Mouse (Mus musculus) T-helper 17 cell (primary cell): Measurements from ENCODE around the gene Iscu.

Experiments used
- in situ Hi-C, 2 experiments: fragments of 300-600 bp; cut with MboI, MseI; formaldehyde crosslinking; loops; 1 replicate in 1 of 2; 2 replicates in 1 of 2; pipeline ENCODE4 v1.15.1; 2025; ENCODE audit warnings: high pct_unique_total_duplicates in 2 of 2

Iscu gene

DNA sequence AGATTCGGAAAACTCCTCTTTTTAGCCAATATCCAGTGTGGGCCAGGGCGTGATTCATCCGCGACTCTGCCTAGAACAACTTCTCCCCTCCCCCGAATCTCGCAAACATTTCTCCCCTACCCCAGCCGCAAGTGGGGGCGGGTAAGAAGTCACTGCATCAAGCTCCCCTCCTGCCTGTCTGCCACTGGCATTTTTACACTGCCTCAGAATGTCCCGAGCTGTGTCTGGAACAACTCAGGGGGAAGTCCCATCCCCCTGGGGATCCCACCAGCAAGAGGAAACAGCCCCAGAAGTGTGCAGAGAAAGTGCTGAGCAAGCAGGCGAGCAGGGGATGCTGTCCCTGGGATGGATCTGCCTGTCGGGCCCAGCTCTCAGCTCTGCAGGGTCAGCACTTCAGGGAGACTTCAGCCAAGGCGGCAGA lies 11.0 kb downstream of the Iscu start:
- in situ Hi-C loops: loop anchor here in 1 of 2 experiments (5.0 kb wide), 1 partner anchor 159 kb away; no protein-coding TSS in a partner anchor

DNA sequence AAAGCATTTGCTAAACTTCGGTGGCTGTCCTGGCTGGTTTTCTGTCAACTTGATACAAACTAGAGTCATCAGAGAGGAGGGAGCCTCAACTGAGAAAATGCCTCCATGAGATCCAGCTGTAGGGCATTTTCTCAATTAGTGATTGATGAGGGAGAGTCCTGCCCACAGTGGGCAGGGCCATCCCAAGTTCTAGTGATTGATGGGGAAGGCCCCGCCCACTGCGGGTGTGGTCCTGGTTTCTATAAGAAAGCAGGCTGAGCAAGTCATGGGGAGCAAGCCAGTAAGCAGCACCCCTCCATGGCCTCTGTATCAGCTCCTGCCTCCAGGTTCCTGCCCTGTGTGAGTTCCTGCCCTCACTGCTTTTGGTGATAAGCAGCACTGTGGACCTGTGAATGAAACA lies 11.6 kb downstream of the Iscu start:
- in situ Hi-C loops: loop anchor here in 1 of 2 experiments (5.0 kb wide), 1 partner anchor 158 kb away; no protein-coding TSS in a partner anchor

DNA sequence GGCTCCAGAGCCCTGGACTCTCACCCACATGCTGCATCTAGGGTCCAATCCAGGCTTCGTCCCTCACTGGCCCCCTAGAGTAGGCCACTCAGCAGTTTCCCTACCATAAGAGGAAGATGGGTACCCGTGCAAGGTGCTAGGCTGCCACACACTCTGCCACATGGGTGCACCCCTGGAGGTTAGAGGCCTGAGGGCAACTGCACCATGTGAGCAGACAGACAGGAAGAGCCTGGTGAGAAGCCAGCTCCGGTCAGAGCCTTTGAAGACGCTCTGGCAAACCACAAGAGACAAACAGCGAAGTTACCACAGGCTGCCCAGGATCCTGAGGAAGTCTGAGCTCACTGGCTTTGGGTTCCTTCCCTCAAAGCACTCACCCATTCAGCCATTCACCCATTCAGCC lies 14.4 kb downstream of the Iscu start:
- in situ Hi-C loops: no loop called here

- in situ Hi-C loops: no loop called here
Observed at GRCm38 (mm10) chr5:113788645-113789044, 16.1 kb downstream of the Iscu start.

GRCm38 (mm10) chr5:113789075-113789788 lies 16.7 kb downstream of the Iscu start:
- in situ Hi-C loops: no loop called here

DNA sequence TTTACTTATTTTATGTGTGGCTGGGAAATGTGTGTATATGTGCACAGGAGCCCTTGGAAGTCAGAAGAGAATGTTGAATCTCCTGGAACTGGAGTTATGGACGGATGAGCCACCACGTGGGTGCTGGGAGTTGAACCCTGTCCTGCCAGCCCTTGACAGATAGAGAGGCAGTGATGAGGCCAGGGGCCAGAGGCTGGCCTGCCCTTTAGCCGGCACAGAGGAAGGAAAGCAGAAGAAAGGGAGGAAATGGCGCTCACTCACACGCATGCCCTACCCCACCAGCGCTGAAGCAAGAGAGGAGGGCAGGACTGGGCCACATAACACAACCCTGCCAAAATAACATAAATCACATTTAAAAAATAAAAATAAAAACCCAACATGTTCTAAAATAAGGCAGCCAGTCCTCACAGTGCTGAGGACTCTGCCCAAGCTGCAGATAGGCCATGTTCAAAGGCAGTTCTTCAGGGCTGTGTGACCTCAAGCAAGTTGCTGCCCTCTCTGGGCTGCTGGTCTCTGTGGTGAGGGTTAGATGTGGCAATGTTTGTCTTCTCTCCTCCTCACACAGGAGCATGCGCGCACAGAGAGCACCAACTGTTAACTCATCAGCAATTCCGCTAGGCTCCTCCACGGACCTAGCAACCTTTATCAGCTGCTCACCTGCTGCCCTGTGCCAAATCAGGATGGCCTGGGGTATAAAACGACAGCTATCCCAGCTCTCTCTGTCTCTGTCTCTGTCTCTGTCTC lies 18.1 kb downstream of the Iscu start:
- in situ Hi-C loops: no loop called here

DNA sequence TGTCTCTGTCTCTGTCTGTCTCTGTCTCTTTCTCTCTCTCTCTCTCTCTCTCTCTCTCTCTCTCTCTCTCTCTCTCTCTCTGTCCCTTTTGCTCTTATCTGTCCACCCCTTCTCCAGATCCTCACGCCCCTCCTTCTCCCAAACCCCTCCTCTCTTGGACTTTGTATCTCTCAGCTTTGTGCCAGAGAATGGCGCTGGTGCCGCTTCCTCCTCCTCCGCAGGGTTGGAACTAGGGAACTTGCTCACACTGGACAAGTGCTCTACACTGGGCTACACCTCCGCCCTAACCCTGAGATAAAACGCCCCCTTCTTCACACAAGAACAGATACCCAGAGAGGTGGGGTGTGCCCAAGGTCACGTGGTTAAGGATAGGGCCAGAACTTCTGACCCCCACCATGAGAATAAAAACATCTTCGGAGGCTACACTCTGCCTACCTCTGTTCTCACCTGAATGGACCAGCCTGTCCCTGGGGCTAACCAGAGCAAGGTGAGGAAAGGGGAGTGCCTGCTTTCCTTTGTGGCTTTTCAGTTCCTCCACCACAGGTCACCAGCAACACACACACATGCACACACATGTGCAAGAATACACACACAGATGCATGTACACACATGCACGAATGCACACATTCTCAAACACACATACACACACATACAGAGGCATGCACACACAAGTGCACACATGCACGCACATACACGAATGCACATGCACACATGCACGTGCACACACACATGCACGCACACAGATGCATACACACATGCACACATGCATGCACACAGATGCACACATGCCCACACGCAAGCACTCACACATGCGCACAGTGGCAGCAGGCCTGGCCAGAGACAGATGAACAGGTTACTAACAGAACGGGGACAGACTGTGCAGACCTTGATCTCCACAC lies 18.9 kb downstream of the Iscu start:
- in situ Hi-C loops: no loop called here

DNA sequence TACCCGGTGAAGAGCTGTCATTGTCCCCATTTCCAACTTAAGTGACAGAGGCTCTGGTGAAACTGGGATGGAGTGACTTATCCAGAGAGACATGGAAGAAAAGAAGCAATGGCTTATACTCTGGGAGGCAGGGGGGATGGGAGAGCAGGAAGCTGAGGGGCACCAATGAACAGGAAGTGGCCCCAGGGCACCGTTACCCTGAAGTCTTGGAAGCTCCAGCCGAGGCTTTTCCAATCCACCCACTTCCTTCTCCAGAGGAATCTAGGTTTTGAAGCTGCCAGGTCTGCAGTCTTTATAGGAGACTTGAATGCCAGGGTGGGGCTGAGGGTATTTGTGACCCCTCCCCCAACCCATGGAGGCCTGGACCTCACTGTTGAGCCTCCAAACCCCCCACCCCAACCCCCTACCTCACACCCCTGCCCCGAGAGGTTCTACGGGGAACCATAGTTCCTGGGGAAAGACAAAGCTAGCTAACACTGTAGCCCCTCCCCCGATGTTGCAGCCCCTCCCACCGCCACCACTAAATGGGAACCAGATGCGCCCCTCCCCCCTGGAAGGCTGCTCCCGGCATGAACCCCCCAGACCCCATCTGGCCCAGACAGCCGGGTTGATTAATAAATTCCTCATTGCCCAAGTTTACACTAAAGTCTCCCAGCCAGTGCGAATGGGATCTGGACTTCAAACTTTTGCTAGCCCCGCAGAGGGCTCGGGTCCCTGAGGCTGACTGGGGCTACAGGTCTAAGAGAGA lies 24.0 kb downstream of the Iscu start:
- in situ Hi-C loops: no loop called here

DNA sequence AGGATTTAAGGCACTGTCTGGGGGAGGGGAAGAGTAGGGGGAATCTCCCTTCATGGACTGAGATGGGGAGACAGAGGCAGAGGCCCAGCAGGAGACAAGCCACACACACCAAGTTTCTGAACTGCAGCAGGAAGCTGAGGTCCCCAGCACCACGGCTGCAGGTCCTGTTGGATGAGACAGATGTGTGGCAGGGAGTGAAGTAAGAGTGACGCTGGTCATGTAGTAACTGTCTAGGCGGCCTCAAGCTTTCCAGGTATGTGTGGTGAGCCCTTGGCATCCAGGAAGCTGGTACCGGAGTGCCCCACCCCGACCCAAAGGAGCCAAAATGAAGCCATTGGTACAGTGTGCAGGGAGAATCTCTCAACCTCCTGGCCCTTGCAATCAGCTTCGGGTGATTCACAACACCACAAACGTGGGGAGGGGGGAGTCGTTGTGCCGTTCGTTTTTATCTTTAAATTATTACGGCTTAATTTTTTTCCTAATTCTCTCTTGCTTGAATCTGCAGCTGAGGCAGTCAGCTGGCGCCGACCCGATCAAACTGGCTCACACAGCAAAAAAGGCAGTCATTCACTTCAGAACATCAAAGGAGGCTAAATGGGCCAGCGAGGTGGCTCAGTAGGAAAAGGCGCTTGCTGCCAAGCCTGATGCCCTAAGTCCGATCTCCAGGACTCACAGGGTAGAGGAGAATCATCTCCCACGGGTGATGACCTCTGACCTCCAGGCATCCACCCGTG lies 24.8 kb downstream of the Iscu start:
- in situ Hi-C loops: no loop called here

GRCm38 (mm10) chr5:113798525-113798924 lies 26.0 kb downstream of the Iscu start:
- in situ Hi-C loops: no loop called here

- in situ Hi-C loops: loop anchor here in 1 of 2 experiments (5.0 kb wide), 1 partner anchor 327 kb away; no protein-coding TSS in a partner anchor
Observed at GRCm38 (mm10) chr5:113799691-113800090, 27.1 kb downstream of the Iscu start.

DNA sequence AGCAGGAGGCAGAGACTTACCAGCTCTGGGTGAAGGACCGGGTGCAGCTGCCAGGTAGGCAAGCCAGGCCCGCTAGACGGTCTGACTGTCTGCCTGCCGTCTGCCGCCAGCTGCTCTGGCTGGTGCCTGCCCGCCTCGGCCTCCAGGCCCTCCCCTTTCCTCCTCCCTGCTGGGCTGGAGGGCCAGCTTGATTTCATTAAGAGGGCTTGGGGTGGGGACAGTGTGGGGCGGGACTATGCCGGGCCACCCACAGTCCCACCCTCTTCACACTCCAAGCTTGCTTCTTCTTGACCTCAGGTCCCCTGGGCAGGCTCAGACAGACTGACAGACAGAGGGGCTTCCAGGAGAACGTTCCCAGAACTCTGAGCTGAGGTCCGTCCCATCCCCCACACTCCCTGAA lies 27.7 kb downstream of the Iscu start, which contains the start of gene Tmem119:
TSS of gene Tmem119 (minus strand) at position 237 of the 400 bp plus-strand sequence.
- in situ Hi-C loops: loop anchor here in 1 of 2 experiments (5.0 kb wide), 1 partner anchor 328 kb away; no protein-coding TSS in a partner anchor

DNA sequence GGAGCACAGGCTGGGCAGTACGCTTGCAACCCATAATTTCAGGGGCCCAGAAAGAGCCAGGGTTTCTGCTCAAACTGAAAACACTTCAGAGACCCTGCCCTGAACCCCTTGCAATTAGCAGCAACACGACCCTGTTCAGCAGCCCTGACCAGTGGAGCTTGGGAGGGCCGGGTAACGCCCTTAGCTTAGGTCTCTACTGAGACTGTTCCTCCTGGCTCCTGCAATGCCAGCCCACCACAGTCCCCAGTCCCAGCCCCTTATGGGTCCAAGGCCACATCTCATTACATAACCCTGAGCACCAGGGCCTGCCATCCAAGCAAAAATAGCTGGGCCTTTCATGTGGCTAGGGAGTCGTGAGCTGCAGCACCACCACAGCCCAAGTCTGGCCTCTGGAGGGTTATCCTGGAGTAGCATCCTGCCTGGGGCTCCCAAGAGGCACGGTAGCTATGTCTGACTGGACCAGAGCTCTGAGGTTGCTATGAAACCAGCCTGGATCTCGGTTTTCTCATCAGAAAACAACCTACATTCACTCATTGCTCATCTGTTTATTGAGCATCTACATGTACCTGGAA lies 31.9 kb downstream of the Iscu start:
- in situ Hi-C loops: loop anchor here in 1 of 2 experiments (5.0 kb wide), 1 partner anchor 332 kb away; no protein-coding TSS in a partner anchor

DNA sequence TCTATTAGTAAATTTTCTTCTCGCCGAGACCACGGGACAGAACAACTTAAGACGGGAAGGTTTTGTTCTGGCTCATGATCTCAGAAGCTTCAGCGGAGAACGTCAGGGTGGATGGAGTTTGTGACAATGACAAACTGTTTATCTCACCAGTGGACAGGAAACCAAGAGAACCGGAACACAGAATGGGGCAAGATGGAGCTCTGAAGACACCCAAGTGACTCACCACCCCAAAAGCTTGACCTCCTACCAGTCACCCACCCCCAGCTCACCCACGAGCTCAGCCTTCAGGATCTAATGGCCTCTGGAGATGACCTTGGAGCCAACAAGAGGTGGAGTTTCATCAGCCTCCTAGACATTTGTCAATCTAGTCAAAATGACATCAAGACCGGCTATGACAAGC lies 32.8 kb downstream of the Iscu start:
- in situ Hi-C loops: no loop called here

- in situ Hi-C loops: no loop called here
Observed at GRCm38 (mm10) chr5:113806414-113806813, 33.9 kb downstream of the Iscu start.

- in situ Hi-C loops: no loop called here
Observed at GRCm38 (mm10) chr5:113807712-113808111, 35.2 kb downstream of the Iscu start.

- in situ Hi-C loops: no loop called here
Observed at GRCm38 (mm10) chr5:113808177-113808576, 35.6 kb downstream of the Iscu start.

GRCm38 (mm10) chr5:113810111-113810510 lies 37.6 kb downstream of the Iscu start:
- in situ Hi-C loops: loop anchor here (5.0 to 10.0 kb wide), 2 partner anchors 38 to 225 kb away; partner anchors contain the start of genes Iscu (in 2 of the 2) and Sart3 (in 2 of the 2)

- in situ Hi-C loops: loop anchor here (5.0 to 10.0 kb wide), 2 partner anchors 40 to 227 kb away; partner anchors contain the start of genes Iscu (in 2 of the 2) and Sart3 (in 2 of the 2)
Observed at GRCm38 (mm10) chr5:113811824-113812420, 39.4 kb downstream of the Iscu start.
